In the genomic region with DNA sequence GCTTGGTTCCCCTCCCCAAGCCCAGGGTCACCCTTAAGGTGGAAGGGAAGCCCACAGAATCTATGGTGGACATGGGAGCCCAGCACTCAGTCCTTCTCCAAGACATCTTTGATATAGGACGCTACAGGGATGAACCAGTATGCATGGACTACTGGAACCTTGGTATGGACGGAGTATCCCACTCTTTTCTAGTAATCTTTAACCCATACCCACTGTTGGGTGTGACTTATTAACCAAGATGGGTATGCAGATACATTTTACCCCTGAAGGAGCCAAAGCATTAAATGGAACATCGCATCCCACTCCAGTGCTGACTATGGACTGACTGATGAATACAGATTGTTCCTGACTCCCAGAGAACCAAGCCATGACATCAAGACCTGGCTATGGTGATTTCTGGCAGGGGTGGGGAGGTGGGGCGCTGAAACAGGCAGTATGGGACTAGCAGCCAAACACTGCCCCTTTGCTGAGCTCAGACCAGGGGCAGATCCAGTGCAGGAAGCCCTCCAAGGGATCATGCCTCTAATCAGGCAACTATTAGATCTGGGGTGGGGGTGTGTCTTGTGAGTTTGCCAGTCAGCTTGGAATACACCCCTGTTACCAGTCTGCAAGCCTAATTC, we compare ENCODE assay signal across 24 mouse cellular contexts. TPM values are rescaled to one million over a fixed set of nuclear protein-coding genes. Genes with fewer than 3 reads are reported as not detected.
"Had no signal": no experiment of that assay in that cellular context is flagged by ENCODE, and none has a peak within 500 bp of the region (broad histone marks: within the 10 kb centered on the region; RNA-seq: fewer than 3 reads in every experiment).

No protein-coding gene starts in this region.

- H3K27ac ChIP-seq: intestine, embryonic 15.5 days; limb, embryonic 10.5 days; limb, embryonic 13.5 days; liver, embryonic 12.5 days; liver, embryonic 15.5 days; lung, embryonic 15.5 days; midbrain, embryonic 10.5 days; midbrain, embryonic 13.5 days; neural tube, embryonic 13.5 days; stomach, embryonic 15.5 days had no signal

- H3K27me3 ChIP-seq: intestine, embryonic 15.5 days; limb, embryonic 13.5 days; liver, embryonic 12.5 days; liver, embryonic 15.5 days; lung, embryonic 15.5 days; megakaryocyte, embryonic 14.5 days; midbrain, embryonic 13.5 days; neural tube, embryonic 13.5 days; stomach, embryonic 15.5 days had no signal

- ATAC-seq: intestine, embryonic 15.5 days; liver, embryonic 12.5 days; midbrain, embryonic 13.5 days; midbrain, embryonic 16.5 days had no signal

- H3K4me3 ChIP-seq: intestine, embryonic 15.5 days; limb, embryonic 10.5 days; limb, embryonic 13.5 days; liver, embryonic 12.5 days; liver, embryonic 15.5 days; lung, embryonic 15.5 days; megakaryocyte, embryonic 14.5 days; midbrain, embryonic 10.5 days; midbrain, embryonic 13.5 days; myocyte; neural tube, embryonic 13.5 days; stomach, embryonic 15.5 days had no signal

- DNase-seq: liver; lung, adult 18-20 months; lung, postnatal 10 days; lung, postnatal 36 days; retina, postnatal 1 day; right cerebral cortex, postnatal 25 days; spleen, adult 18-20 months; thymus, postnatal 25 days had no signal

- H3K4me1 ChIP-seq: intestine, embryonic 15.5 days; limb, embryonic 10.5 days; limb, embryonic 13.5 days; liver, embryonic 12.5 days; liver, embryonic 15.5 days; lung, embryonic 15.5 days; megakaryocyte, embryonic 14.5 days; midbrain, embryonic 10.5 days; midbrain, embryonic 13.5 days; neural tube, embryonic 13.5 days; stomach, embryonic 15.5 days had no signal

- H3K36me3 ChIP-seq: intestine, embryonic 15.5 days; limb, embryonic 10.5 days; limb, embryonic 13.5 days; liver, embryonic 12.5 days; liver, embryonic 15.5 days; lung, embryonic 15.5 days; midbrain, embryonic 10.5 days; stomach, embryonic 15.5 days had no signal

- H3K9me3 ChIP-seq: intestine, embryonic 15.5 days; limb, embryonic 10.5 days; limb, embryonic 13.5 days; liver, embryonic 12.5 days; liver, embryonic 15.5 days; lung, embryonic 15.5 days; midbrain, embryonic 10.5 days; midbrain, embryonic 13.5 days; neural tube, embryonic 13.5 days; stomach, embryonic 15.5 days had no signal

- H3K9ac ChIP-seq: intestine, embryonic 15.5 days; limb, embryonic 13.5 days; liver, embryonic 12.5 days; liver, embryonic 15.5 days; lung, embryonic 15.5 days; midbrain, embryonic 13.5 days; neural tube, embryonic 13.5 days; stomach, embryonic 15.5 days had no signal

- H3K4me2 ChIP-seq: intestine, embryonic 15.5 days; limb, embryonic 13.5 days; liver, embryonic 12.5 days; liver, embryonic 15.5 days; lung, embryonic 15.5 days; midbrain, embryonic 13.5 days; neural tube, embryonic 13.5 days; stomach, embryonic 15.5 days had no signal

RNA-seq across cellular contexts. Expression of gene 2900011O08Rik, which starts 58.8 kb away (rescaled TPM):
- total RNA-seq: monocyte, adult 5-6 weeks; neutrophil, adult 5-6 weeks had no signal

RNA-seq across cellular contexts. Expression of gene Ifitm7, which starts 59.1 kb away (rescaled TPM):
- total RNA-seq: monocyte, adult 5-6 weeks; neutrophil, adult 5-6 weeks had no signal
- polyA plus RNA-seq: intestine, embryonic 15.5 days; liver, embryonic 12.5 days; liver, embryonic 15.5 days; lung, embryonic 15.5 days; myocyte; stomach, embryonic 15.5 days; thymus, postnatal 0 days had no signal
